Mouse (Mus musculus) MEL (cell line): ENCODE data around the gene Clpb. TPM values are rescaled to one million over a fixed set of nuclear protein-coding genes. Genes with fewer than 3 reads are reported as not detected.

Source experiments
- DNase-seq: peaks from one replicate; pipeline ENCODE4 v3.0.0; 2011; ENCODE audit warnings: low read depth, low spot score
- H3K27ac ChIP-seq: 2 replicates; pipeline ENCODE4 v1.5.1; 2012; ENCODE audit warnings: low read depth, mild to moderate bottlenecking, control low read depth, low read length, moderate library complexity; ENCODE audit not compliant: control insufficient read depth
- H3K27me3 ChIP-seq, 2 experiments: fragments of 150-350 bp in 1 of 2; sonication (generic) in 1 of 2; 2 replicates each; pipeline ENCODE4 v1.6.1; 2012; ENCODE audit warnings: low read length in 2 of 2, mild to moderate bottlenecking in 2 of 2, improper control_type of control experiment in 1 of 2, moderate library complexity in 1 of 2; ENCODE audit not compliant: insufficient read depth in 2 of 2, control insufficient read depth in 1 of 2
- H3K36me3 ChIP-seq, 2 experiments: 2 replicates each; pipeline ENCODE4 v1.6.1; 2012 to 2014; ENCODE audit warnings: low read length in 2 of 2, improper control_type of control experiment in 1 of 2, inconsistent platforms in 1 of 2, mild to moderate bottlenecking in 1 of 2; ENCODE audit not compliant: insufficient read depth in 2 of 2, control insufficient read depth in 1 of 2
- H3K4me1 ChIP-seq, 2 experiments: fragments of 150-350 bp in 1 of 2; sonication (generic) in 1 of 2; 2 replicates each; pipeline ENCODE4 v1.6.1; 2012; ENCODE audit warnings: low read length in 2 of 2, improper control_type of control experiment in 1 of 2, mild to moderate bottlenecking in 1 of 2; ENCODE audit not compliant: insufficient read depth in 2 of 2, control insufficient read depth in 1 of 2
- H3K4me3 ChIP-seq, 2 experiments: fragments of 150-350 bp in 1 of 2; sonication (generic) in 1 of 2; 2 replicates each; pipeline ENCODE4 v1.5.1; 2012; ENCODE audit warnings: low read depth in 2 of 2, low read length in 2 of 2, mild to moderate bottlenecking in 2 of 2, moderate library complexity in 2 of 2, control low read depth in 1 of 2, improper control_type of control experiment in 1 of 2; ENCODE audit not compliant: control insufficient read depth in 1 of 2, insufficient read depth in 1 of 2
- H3K79me2 ChIP-seq: 2 replicates; pipeline ENCODE4 v1.6.1; 2012; ENCODE audit warnings: mild to moderate bottlenecking, low read length, moderate library complexity; ENCODE audit not compliant: control insufficient read depth, poor library complexity, insufficient read depth
- H3K9ac ChIP-seq: 2 replicates; pipeline ENCODE4 v1.6.1; 2012; ENCODE audit warnings: low read depth, mild to moderate bottlenecking, control low read depth, low read length, moderate library complexity; ENCODE audit not compliant: control insufficient read depth, poor library complexity, severe bottlenecking
- H3K9me3 ChIP-seq: fragments of 150-350 bp; sonication (generic); replicated peaks from 2 replicates; pipeline ENCODE4 v1.6.1; 2012; ENCODE audit warnings: mild to moderate bottlenecking, low read length, improper control_type of control experiment, moderate library complexity; ENCODE audit not compliant: insufficient read depth
- CHD2 ChIP-seq: IDR thresholded peaks from 2 replicates; pipeline ENCODE4 v1.6.1; 2011; ENCODE audit warnings: low read length, improper control_type of control experiment
- HCFC1 ChIP-seq: IDR thresholded peaks from 2 replicates; pipeline ENCODE4 v1.6.1; 2012; ENCODE audit warnings: low read depth, mild to moderate bottlenecking, inconsistent platforms, low read length, improper control_type of control experiment, moderate library complexity
- JUND ChIP-seq: IDR thresholded peaks from 2 replicates; pipeline ENCODE4 v1.6.1; 2011; ENCODE audit warnings: low read depth, mild to moderate bottlenecking, improper control_type of control experiment, low read length
- KAT2A ChIP-seq: conservative IDR thresholded peaks from 2 replicates; pipeline ENCODE4 v1.6.1; 2012; ENCODE audit warnings: low read depth, low read length, improper control_type of control experiment, inconsistent platforms
- NELFE ChIP-seq: IDR thresholded peaks from 2 replicates; pipeline ENCODE4 v1.6.1; 2011; ENCODE audit warnings: low read depth, low read length, improper control_type of control experiment
- NRF1 ChIP-seq: IDR thresholded peaks from 2 replicates; pipeline ENCODE4 v1.6.1; 2014; ENCODE audit warnings: low read depth, mild to moderate bottlenecking, inconsistent platforms, low read length, improper control_type of control experiment, moderate library complexity; ENCODE audit not compliant: poor library complexity, insufficient read depth, severe bottlenecking
- SIN3A ChIP-seq: IDR thresholded peaks from 2 replicates; pipeline ENCODE4 v1.6.1; 2012; ENCODE audit warnings: low read length, improper control_type of control experiment, inconsistent platforms
- TAL1 ChIP-seq: IDR thresholded peaks from 2 replicates; pipeline ENCODE4 v1.6.1; 2012; ENCODE audit warnings: mild to moderate bottlenecking, inconsistent platforms, low read length, moderate library complexity, mixed read lengths
- TBP ChIP-seq: IDR thresholded peaks from 2 replicates; pipeline ENCODE4 v1.8.0; 2011; ENCODE audit warnings: low read depth, low read length, improper control_type of control experiment
- TCF12 ChIP-seq: IDR thresholded peaks from 2 replicates; pipeline ENCODE4 v1.6.1; 2014; ENCODE audit warnings: low read depth, mild to moderate bottlenecking, inconsistent platforms, low read length, improper control_type of control experiment, moderate library complexity
- UBTF ChIP-seq: IDR thresholded peaks from 2 replicates; pipeline ENCODE4 v1.6.1; 2012; ENCODE audit warnings: low read depth, mild to moderate bottlenecking, inconsistent platforms, low read length, improper control_type of control experiment, moderate library complexity, borderline replicate concordance; ENCODE audit not compliant: insufficient read depth
- ZC3H11A ChIP-seq: IDR thresholded peaks from 2 replicates; pipeline ENCODE4 v1.6.1; 2012; ENCODE audit warnings: low read depth, mild to moderate bottlenecking, inconsistent platforms, low read length, improper control_type of control experiment
- ZMIZ1 ChIP-seq: IDR thresholded peaks from 2 replicates; pipeline ENCODE4 v1.6.1; 2012; ENCODE audit warnings: low read depth, mild to moderate bottlenecking, inconsistent platforms, low read length, improper control_type of control experiment, moderate library complexity
- ZNF384 ChIP-seq: IDR thresholded peaks from 2 replicates; pipeline ENCODE4 v1.6.1; 2012; ENCODE audit warnings: low read depth, mild to moderate bottlenecking, inconsistent platforms, low read length, improper control_type of control experiment
- polyA plus RNA-seq, 2 experiments: library from polyadenylated mRNA; stranded (reverse) in 1 of 2; unstranded in 1 of 2; fragments of >175 nt in 1 of 2; fragments of >200 nt in 1 of 2; gene quantifications; 2 replicates each; pipeline versions ENCODE4 v1.2.1 to v1.2.4; 2012; ENCODE audit warnings: low replicate concordance in 2 of 2, low read depth in 1 of 2; ENCODE audit not compliant: insufficient read length in 2 of 2, insufficient read depth in 1 of 2, missing spikeins in 1 of 2
- total RNA-seq: library from RNA; depleted of rRNA; stranded (reverse); fragments of 300-350 nt; gene quantifications from 2 replicates; pipeline ENCODE4 v1.2.3, GENCODE M21; 2012

The Clpb gene
- total and polyA plus RNA-seq, 3 experiments: 59.0 to 71.5 TPM; not detected in 1

DNA sequence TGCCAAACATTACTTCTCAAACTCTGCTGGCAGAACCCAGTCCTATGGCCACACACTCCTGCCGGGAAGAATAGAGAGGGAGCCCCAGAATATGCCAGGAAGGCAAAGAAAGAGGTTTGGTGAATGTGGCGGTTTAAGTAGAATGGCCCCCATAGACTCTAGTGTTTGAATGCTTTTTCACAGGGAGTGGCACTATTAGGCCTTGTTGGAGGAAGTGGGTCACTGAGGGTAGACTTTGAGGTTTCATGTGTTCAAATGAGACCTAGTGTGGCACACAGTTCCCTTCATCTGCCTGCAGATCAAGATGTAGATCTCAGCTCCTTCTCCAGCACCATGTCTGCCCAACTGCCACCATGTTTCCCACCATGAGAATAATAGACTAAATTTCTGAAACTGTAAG, 27.4 kb upstream of the Clpb start:
- Histone ChIP-seq H3K27ac (no peak overlapping the region), H3K27me3 (peaks cover 6 to 11% of the 10 kb centered on the region in 2 experiments), H3K9ac (no peak overlapping the region), H3K36me3 (no peaks in the 10 kb centered on the region), H3K4me1 (no peaks in the 10 kb centered on the region), H3K9me3 (no peaks in the 10 kb centered on the region), H3K79me2 (no peaks in the 10 kb centered on the region), H3K4me3 (no peak overlapping the region)
- TF ChIP-seq TBP (no peak), HCFC1 (no peak), CHD2 (no peak), NELFE (no peak), KAT2A (no peak), ZC3H11A (no peak), JUND (no peak), NRF1 (no peak)
- DNase-seq: no peak

DNA sequence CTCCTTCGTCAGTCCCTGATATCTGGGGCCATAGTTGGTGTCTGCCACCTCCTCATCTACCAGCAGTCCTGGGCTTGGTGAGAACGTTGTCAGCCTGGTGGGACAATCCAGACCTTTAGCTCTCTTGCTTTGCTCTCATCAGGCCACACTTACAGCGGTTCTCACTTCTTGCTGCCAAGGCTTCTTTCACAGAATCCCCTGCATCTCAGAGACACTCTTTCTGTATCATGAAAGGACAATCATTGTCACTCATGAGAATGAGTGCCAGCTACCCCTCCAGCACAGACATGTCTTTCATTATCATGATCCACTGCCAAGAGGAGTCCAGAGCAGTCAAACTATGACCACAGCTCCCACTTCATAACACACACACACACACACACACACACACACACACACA, 19.6 kb upstream of the Clpb start:
- Histone ChIP-seq H3K27ac (no peak overlapping the region), H3K27me3 (peaks cover 9 to 16% of the 10 kb centered on the region in 2 experiments)
- TF ChIP-seq ZNF384: no peak
- TF ChIP-seq SIN3A: no peak
- no peak for TF ChIP-seq TCF12
- TF ChIP-seq, all 39 proteins: peak for 0
- no peaks in the 10 kb centered on the region for H3K9me3 ChIP-seq
- H3K79me2 ChIP-seq: no peaks in the 10 kb centered on the region
- H3K9ac ChIP-seq: no peak overlapping the region
- H3K4me3 ChIP-seq: no peak overlapping the region
- no peak for DNase-seq
- no peaks in the 10 kb centered on the region for H3K36me3 ChIP-seq
- H3K4me1 ChIP-seq: no peaks in the 10 kb centered on the region

DNA sequence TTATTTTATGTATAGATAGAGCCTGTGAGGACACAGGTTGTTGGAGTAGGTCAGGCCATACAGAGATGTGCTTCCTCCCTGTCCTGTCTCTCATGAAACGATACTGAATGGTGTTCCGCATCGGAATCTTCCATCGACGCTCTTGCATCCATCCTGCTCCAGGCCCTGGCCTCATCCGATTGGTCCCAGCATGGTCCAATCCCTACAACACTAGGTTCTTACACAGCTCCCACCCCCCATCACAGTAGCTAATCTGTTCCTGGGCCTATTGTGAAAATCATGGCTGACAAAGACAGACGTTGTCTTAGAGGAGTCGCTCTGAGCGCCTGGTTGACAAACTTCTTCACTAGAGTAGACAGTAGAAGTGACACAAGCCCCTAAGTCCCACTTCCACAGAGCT, 13.7 kb upstream of the Clpb start:
- Histone ChIP-seq H3K79me2 (no peaks in the 10 kb centered on the region), H3K9me3 (no peaks in the 10 kb centered on the region), H3K4me3 (no peak overlapping the region), H3K27me3 (peaks cover 0 to 2% of the 10 kb centered on the region in 2 experiments; a peak in 2 of 4 replicates), H3K4me1 (no peaks in the 10 kb centered on the region), H3K27ac (no peak overlapping the region), H3K9ac (no peak overlapping the region), H3K36me3 (no peaks in the 10 kb centered on the region)
- TF ChIP-seq UBTF: no peak
- TF ChIP-seq TAL1: no peak
- no peak for TF ChIP-seq KAT2A
- no peak for TF ChIP-seq ZMIZ1
- no peak for DNase-seq
